Mouse (Mus musculus) forebrain, embryonic 10.5 days (tissue): ENCODE measurements at regions not wholly inside any gene's neighbourhood (a gene's known extent, or its start where the extent isn't known, plus 50 kb on each side); places are given as distances from the start of the nearest gene placed in this dataset.
"Not testable (repeated sequence)": the region's sequence is repeated elsewhere in the genome, so short reads cannot be mapped to it uniquely, and the experiment has no call there.

Experiments used
- DNase-seq: peaks from one replicate; pipeline ENCODE4 v3.0.0-alpha.2; 2017; ENCODE audit warnings: low spot score; ENCODE audit errors: extremely low spot score
- H3K27ac ChIP-seq: fragments of 300-500 bp; sonication (generic); 2 replicates; pipeline ENCODE4 v1.5.1; 2016; ENCODE audit warnings: mild to moderate bottlenecking
- H3K27me3 ChIP-seq: fragments of 300-500 bp; sonication (generic); 2 replicates; pipeline ENCODE4 v1.6.1; 2016; ENCODE audit warnings: mild to moderate bottlenecking; ENCODE audit not compliant: poor library complexity, severe bottlenecking
- H3K36me3 ChIP-seq: fragments of 300-500 bp; sonication (generic); replicated peaks from 2 replicates; pipeline ENCODE4 v1.6.1; 2016; ENCODE audit warnings: mild to moderate bottlenecking, moderate library complexity
- H3K4me1 ChIP-seq: fragments of 300-500 bp; sonication (generic); 2 replicates; pipeline ENCODE4 v1.6.1; 2016
- H3K4me3 ChIP-seq: fragments of 300-500 bp; sonication (generic); 2 replicates; pipeline ENCODE4 v1.5.1; 2016; ENCODE audit warnings: mild to moderate bottlenecking, moderate library complexity
- H3K9me3 ChIP-seq: fragments of 300-500 bp; sonication (generic); 2 replicates; pipeline ENCODE4 v1.6.1; 2016; ENCODE audit warnings: mild to moderate bottlenecking, moderate library complexity
- WGBS: fragments of 180-500 bp; shearing (Covaris S2); methylation state at CpG from one replicate; pipeline ENCODE4 v1.1.7; 2016; 5-methylcytosine and 5-hydroxymethylcytosine counted together

GRCm38 (mm10) chr17:91466822-91467221, 374.0 kb upstream of the Nrxn1 start:
- Histone ChIP-seq H3K27me3 (no peaks in the 10 kb centered on the region), H3K4me1 (no peaks in the 10 kb centered on the region), H3K4me3 (no peak overlapping the region), H3K36me3 (no peaks in the 10 kb centered on the region), H3K27ac (no peak overlapping the region), H3K9me3 (no peaks in the 10 kb centered on the region)
- 93% methylated on average over 8 of the region's 8 CpGs for WGBS
- no peak for DNase-seq

GRCm38 (mm10) chr17:91451711-91452110, 358.8 kb upstream of the Nrxn1 start:
- no peak for DNase-seq
- H3K27me3 ChIP-seq, result no peaks in the 10 kb centered on the region
- no peaks in the 10 kb centered on the region for H3K36me3 ChIP-seq
- H3K9me3 ChIP-seq, result no peaks in the 10 kb centered on the region
- H3K27ac ChIP-seq, result no peak overlapping the region
- H3K4me3 ChIP-seq, result no peak overlapping the region
- no peaks in the 10 kb centered on the region for H3K4me1 ChIP-seq

DNA sequence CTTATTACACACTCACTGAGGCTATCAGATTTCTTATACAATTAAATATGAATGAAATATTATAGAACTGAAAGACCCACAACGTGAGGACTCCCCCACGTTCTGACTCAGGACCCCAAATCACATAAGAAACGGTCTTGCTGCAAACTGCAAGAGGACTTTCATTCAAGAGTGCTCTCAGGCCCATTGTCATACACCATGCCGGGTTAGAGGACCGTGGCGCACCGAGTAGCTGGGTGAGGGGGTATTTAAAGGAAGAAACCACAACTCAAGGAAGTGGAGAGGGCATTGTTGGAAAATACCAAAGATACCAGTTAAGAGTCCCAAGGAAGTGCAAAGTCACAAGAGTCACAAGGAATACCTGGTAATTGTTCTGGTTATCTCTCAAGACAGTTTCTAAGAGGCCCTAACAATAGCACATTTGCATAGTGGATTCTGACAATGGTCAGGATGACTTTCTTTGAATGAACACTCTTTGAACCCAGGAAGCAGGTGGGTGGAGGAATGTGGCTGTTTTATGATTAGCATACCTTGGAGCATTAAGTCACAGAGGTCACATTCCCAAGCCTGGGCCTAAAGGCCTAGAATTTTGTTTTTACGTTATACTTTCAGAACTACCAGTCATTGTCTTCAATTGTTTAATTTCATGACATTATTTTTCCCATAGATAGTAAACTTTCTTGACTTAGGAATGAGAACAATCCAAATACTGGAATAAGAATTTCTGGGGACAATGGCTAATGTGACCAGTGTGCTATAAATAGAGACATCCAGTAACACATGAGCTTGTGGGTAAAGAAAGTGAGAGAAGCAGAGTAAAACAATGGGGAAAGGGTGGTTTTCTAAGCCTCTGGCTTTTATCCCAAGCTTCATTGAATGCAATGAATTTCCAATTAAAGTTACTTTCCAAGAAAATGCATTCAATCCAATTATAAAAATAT, 339.2 kb upstream of the Nrxn1 start:
- not testable (repeated sequence) for H3K9me3 ChIP-seq, H3K27ac ChIP-seq
- 92% methylated on average over 8 of the region's 8 CpGs for WGBS

DNA sequence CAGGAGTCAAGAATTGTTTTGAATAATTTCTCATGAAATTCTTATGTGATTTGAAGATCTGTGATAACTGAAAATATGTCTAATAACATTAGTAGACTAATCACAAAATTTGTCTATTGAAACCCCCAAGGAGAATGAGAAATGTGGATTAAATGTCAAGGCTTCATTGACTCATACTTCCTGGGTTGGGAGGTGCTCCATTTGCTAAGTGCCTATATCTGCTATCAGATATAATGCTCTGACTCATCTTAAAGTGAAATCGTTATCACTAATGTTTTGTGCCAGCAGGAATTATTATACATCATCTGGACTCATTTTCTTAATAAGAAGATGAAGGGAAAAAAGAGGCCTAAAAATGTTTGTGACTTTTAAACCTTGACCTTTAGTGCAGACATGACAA, 337.5 kb upstream of the Nrxn1 start:
- Histone ChIP-seq H3K9me3 (no peaks in the 10 kb centered on the region), H3K27ac (no peak overlapping the region), H3K4me3 (no peak overlapping the region), H3K27me3 (no peaks in the 10 kb centered on the region), H3K4me1 (no peaks in the 10 kb centered on the region), H3K36me3 (no peaks in the 10 kb centered on the region)
- DNase-seq, result no peak
- WGBS, result 92% methylated on average over 1 of the region's 1 CpGs

More for the DNA sequence above, 339.2 kb upstream of the Nrxn1 start:
- H3K4me3 ChIP-seq, H3K4me1 ChIP-seq, H3K36me3 ChIP-seq, DNase-seq, H3K27me3 ChIP-seq: not testable (repeated sequence)

DNA sequence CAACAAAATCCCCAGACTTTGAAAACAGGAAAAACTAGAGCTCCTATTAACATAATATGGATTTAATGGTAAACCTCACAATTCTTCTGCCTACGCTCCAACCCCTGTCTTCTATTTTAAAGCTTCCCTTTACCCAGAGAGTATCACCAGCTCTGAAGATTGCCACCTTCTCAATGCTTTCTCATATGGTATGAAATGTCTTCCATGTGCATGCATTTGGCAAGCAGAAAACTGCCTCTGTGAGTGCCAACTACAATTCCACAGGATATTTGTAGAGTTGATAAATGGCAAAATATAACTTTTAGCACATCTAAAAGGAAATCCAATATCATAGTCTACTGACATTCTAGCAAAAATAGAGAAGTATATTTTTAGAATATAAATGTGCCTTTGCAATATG, 332.2 kb upstream of the Nrxn1 start:
- no peaks in the 10 kb centered on the region for H3K9me3 ChIP-seq
- no peaks in the 10 kb centered on the region for H3K36me3 ChIP-seq
- H3K27me3 ChIP-seq, result no peaks in the 10 kb centered on the region
- no peak overlapping the region for H3K27ac ChIP-seq
- H3K4me3 ChIP-seq, result no peak overlapping the region
- DNase-seq, result no peak
- H3K4me1 ChIP-seq, result no peaks in the 10 kb centered on the region
- 88% methylated on average over 1 of the region's 1 CpGs for WGBS

DNA sequence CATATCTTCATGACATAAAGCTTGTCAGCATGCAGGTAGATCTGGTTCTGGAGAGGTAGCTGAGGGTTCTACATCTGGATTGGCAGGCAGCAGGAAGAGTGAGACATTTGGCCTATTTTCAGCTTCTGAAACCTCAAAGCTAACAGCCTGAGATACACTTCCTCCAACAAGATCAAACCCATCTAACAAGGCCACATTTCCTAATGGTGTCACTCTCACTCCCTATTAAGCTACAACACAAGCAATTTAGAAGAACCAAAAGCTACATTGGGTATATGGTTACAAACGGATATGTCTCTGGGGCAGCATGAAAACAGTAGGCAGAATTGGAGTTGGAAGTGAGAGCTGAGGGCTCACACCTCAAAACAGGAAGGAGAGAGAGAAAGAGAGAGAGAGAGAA, 325.7 kb upstream of the Nrxn1 start:
- WGBS, result 71% methylated on average over 1 of the region's 1 CpGs
- no peaks in the 10 kb centered on the region for H3K4me1 ChIP-seq

DNA sequence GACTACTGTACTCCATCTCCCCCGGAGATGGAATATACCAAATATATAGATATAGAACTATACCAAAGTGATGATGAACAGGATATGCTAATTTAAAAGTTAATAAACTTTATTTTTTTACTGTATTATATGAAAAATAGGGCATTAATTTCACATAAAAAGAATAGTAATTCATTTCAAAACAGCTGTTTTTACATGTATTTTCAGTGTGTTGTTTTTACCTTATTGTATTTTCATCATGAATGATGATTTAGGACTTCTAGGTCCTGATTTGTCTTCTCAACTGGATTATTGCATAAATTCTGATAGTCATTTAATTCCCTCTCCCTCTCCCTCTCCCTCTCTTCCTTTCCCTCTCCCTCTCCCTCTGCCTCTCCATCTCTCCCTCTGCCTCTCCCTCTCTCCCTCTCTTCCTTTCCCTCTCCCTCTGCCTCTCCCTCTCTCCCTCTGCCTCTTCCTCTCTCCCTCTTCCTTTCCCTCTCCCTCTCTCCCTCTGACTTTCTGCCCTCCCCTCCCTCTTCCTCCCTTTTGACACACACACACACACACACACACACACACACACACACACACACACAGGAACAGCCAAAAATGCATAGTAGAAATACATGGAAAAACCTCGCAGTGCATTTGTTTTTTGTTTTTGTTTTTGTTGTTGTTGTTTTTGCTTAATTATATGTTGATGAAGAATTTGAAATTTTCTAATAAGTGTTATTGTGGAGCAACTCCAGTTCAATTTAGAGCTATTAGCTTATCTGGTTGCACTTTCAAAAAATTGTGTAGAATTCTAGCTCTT, 298.3 kb upstream of the Nrxn1 start:
- Histone ChIP-seq H3K36me3 (no peaks in the 10 kb centered on the region), H3K4me1 (peaks cover 9% of the 10 kb centered on the region), H3K27ac (no peak overlapping the region), H3K4me3 (no peak overlapping the region), H3K27me3 (no peaks in the 10 kb centered on the region), H3K9me3 (no peaks in the 10 kb centered on the region)
- no peak for DNase-seq
- WGBS, result 96% methylated on average over 2 of the region's 2 CpGs

More for the DNA sequence above, 325.7 kb upstream of the Nrxn1 start:
- H3K27me3 ChIP-seq, result no peaks in the 10 kb centered on the region
- H3K4me3 ChIP-seq, result no peak overlapping the region
- no peaks in the 10 kb centered on the region for H3K9me3 ChIP-seq
- H3K36me3 ChIP-seq, result no peaks in the 10 kb centered on the region
- no peak for DNase-seq
- no peak overlapping the region for H3K27ac ChIP-seq

DNA sequence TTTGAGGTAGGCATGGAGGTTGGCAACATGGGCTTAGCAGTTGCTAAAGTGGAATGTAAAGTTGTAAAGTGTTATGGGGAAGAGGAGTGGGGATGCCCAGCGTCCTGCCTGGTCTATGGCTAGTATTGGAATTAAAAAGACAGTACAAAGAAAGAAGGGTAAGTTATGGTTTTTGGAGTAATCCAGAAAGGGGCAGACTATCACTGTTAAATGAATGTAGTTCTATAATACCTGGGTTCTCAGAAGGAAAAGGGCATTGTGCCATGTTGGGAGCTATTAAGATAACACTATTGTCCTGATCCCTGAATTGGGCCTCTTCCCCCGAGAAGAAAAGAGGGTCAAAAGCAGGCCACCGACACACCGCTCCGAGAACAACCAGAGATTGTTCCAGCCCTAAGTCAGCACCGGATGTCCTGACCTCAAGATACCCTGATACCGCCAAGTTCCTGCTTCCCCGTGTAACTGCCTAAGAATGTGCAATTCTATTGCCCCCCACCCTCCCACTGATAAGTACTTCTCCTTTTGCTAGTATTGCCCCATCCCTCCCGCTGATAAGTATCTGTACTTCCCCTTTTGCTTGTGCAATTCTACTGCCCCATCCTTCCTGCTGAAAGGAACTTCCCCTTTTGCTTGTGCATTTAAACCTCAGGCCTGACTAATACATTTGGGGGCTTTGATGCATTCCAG, 297.2 kb upstream of the Nrxn1 start:
- H3K36me3 ChIP-seq, H3K27ac ChIP-seq, H3K4me3 ChIP-seq, H3K4me1 ChIP-seq, H3K27me3 ChIP-seq, DNase-seq, H3K9me3 ChIP-seq: not testable (repeated sequence)
- WGBS, result 89% methylated on average over 9 of the region's 9 CpGs

GRCm38 (mm10) chr17:91388521-91388920, 295.6 kb upstream of the Nrxn1 start:
- no peaks in the 10 kb centered on the region for H3K9me3 ChIP-seq
- peaks cover 9% of the 10 kb centered on the region for H3K4me1 ChIP-seq
- no peak for DNase-seq
- H3K27ac ChIP-seq, result no peak overlapping the region
- H3K36me3 ChIP-seq, result no peaks in the 10 kb centered on the region
- 88% methylated on average over 3 of the region's 3 CpGs for WGBS
- H3K4me3 ChIP-seq, result no peak overlapping the region
- no peaks in the 10 kb centered on the region for H3K27me3 ChIP-seq

- no peak overlapping the region for H3K27ac ChIP-seq
- H3K36me3 ChIP-seq, result no peaks in the 10 kb centered on the region
- no peak for DNase-seq
- H3K27me3 ChIP-seq, result no peaks in the 10 kb centered on the region
- no peaks in the 10 kb centered on the region for H3K9me3 ChIP-seq
- H3K4me3 ChIP-seq, result no peak overlapping the region
- H3K4me1 ChIP-seq, result peaks cover 8% of the 10 kb centered on the region
- 95% methylated on average over 2 of the region's 2 CpGs for WGBS
Measured at GRCm38 (mm10) chr17:91388039-91388438, 295.2 kb upstream of the Nrxn1 start.

DNA sequence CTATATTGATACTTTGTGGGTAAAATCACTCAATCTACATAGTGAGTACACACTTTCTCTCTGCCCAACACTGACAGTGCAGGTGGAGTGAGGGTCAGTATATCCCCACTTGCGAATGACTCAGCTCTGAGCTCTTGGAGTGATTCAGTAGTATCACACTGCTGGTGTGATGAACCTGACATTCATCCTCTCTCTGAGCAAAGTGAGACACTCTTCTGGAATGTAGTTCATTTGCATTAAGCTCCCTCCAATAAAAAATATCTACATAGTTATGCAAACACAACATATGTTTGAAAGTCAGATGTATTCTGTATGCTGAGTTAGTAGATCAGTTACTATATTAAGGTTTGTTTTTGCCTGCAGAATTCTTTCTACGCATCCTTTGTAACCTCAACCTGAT, 293.1 kb upstream of the Nrxn1 start:
- no peaks in the 10 kb centered on the region for H3K27me3 ChIP-seq
- no peak for DNase-seq
- H3K36me3 ChIP-seq, result no peaks in the 10 kb centered on the region
- H3K9me3 ChIP-seq, result no peaks in the 10 kb centered on the region
- H3K4me3 ChIP-seq, result no peak overlapping the region
- WGBS, result 87% methylated on average over 2 of the region's 2 CpGs
- no peak overlapping the region for H3K27ac ChIP-seq
- H3K4me1 ChIP-seq, result no peaks in the 10 kb centered on the region

- no peak overlapping the region for H3K27ac ChIP-seq
Measured at GRCm38 (mm10) chr17:91368156-91368555, 275.3 kb upstream of the Nrxn1 start.

DNA sequence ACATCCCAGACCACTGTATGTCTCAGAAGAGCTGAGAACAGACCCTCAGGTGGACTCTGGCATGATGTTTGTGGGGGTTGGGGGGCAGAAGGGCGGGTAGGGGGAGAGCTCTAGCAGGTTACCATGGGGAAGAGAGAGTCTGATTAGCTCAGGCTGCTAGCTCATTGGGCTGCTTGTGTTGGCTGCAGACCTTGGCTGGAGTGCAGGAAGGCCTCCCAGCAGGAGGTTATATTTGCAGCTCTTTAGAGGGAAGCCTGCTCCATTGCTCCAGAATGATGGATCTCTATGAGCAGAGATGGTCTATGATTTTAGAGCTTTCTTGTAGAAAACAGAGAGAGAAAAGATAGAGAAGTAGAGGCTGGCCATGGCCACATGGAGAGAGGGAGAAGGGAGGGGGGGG, 268.4 kb upstream of the Nrxn1 start:
- Histone ChIP-seq H3K27ac (no peak overlapping the region), H3K9me3 (no peaks in the 10 kb centered on the region), H3K4me3 (no peak overlapping the region), H3K27me3 (no peaks in the 10 kb centered on the region), H3K36me3 (no peaks in the 10 kb centered on the region), H3K4me1 (no peaks in the 10 kb centered on the region)
- WGBS, result 50% methylated on average over 1 of the region's 1 CpGs
- no peak for DNase-seq

More at GRCm38 (mm10) chr17:91368156-91368555, 275.3 kb upstream of the Nrxn1 start:
- DNase-seq, result no peak
- no peaks in the 10 kb centered on the region for H3K36me3 ChIP-seq
- H3K27me3 ChIP-seq, result no peaks in the 10 kb centered on the region
- no peaks in the 10 kb centered on the region for H3K4me1 ChIP-seq
- 84% methylated on average over 2 of the region's 2 CpGs for WGBS
- no peaks in the 10 kb centered on the region for H3K9me3 ChIP-seq
- no peak overlapping the region for H3K4me3 ChIP-seq
